In genomic region chr7:128031403-128031976, GRCm38 (mm10) we compare ENCODE assay signal across 10 mouse cellular contexts. TPM values are rescaled to one million over a fixed set of nuclear protein-coding genes. Genes with fewer than 3 reads are reported as not detected.
A peak's percentile ranks its signal among the peaks of the same experiment; 100 is the strongest.
DNase-seq lines count a peak whose midpoint lies in the region; ATAC-seq and TF ChIP-seq lines count a peak whose summit lies in the region.
"Had no signal": no experiment of that assay in that cellular context is flagged by ENCODE, and none has a peak within 500 bp of the region (broad histone marks: within the 10 kb centered on the region; RNA-seq: fewer than 3 reads in every experiment).

No protein-coding gene starts in this region.

- no peaks in the 10 kb centered on the region for H3K36me3 ChIP-seq in heart, embryonic 10.5 days
- no peaks in the 10 kb centered on the region for H3K36me3 ChIP-seq in hindbrain, postnatal 0 days (ENCODE audit: insufficient read depth, low read length)
- H3K36me3 ChIP-seq in lung, postnatal 0 days (ENCODE audit: insufficient read depth, low read length) = no peaks in the 10 kb centered on the region
- H3K36me3 ChIP-seq: G1E had no signal

- H3K4me3 ChIP-seq in heart, embryonic 10.5 days = no peak overlapping the region
- no peak overlapping the region for H3K4me3 ChIP-seq in hindbrain, postnatal 0 days (ENCODE audit: low read length)
- H3K4me3 ChIP-seq in lung, postnatal 0 days (ENCODE audit: low read depth, low read length) = no peak overlapping the region

- no peak for ATAC-seq in hindbrain, postnatal 0 days
- ATAC-seq in lung, postnatal 0 days = peak; percentile 88

- DNase-seq in heart, embryonic 10.5 days (ENCODE audit: low spot score) = peak; percentile 85
- no peak for DNase-seq in heart, postnatal 10 days
- peak; percentile 94 for DNase-seq in R1 (ENCODE audit: low read depth, low spot score)
- peak; percentile 64 for DNase-seq in hindbrain, postnatal 0 days (ENCODE audit: low spot score)
- DNase-seq in lung, postnatal 0 days (ENCODE audit: low spot score) = peak; percentile 75
- no peak for DNase-seq in layer of hippocampus, postnatal 14 days (ENCODE audit: low spot score in 2 of 2)
- DNase-seq in left cerebral cortex, adult 18-20 months (ENCODE audit: low spot score in 2 of 2) = no peak
- no peak for DNase-seq in urinary bladder, postnatal 10 days (ENCODE audit: low spot score)

- TF ChIP-seq EP300 in lung, postnatal 0 days (IDR thresholded peaks at IDR 0.05) = no peak

- intact Hi-C loops in heart, postnatal 10 days (cut with DNase I) = no loop called here

- H3K27ac ChIP-seq in heart, embryonic 10.5 days = no peak overlapping the region
- no peak overlapping the region for H3K27ac ChIP-seq in hindbrain, postnatal 0 days
- no peak overlapping the region for H3K27ac ChIP-seq in lung, postnatal 0 days (ENCODE audit: low read length)

- no peaks in the 10 kb centered on the region for H3K4me1 ChIP-seq in heart, embryonic 10.5 days
- no peaks in the 10 kb centered on the region for H3K4me1 ChIP-seq in hindbrain, postnatal 0 days (ENCODE audit: insufficient read depth, low read length)
- H3K4me1 ChIP-seq in lung, postnatal 0 days (ENCODE audit: insufficient read depth, low read depth, low read length) = no peaks in the 10 kb centered on the region

- no peaks in the 10 kb centered on the region for H3K27me3 ChIP-seq in heart, embryonic 10.5 days (ENCODE audit: insufficient read depth, poor library complexity, severe bottlenecking)
- H3K27me3 ChIP-seq in hindbrain, postnatal 0 days (ENCODE audit: insufficient read depth, low read length) = no peaks in the 10 kb centered on the region
- no peaks in the 10 kb centered on the region for H3K27me3 ChIP-seq in lung, postnatal 0 days (replicated peaks; ENCODE audit: insufficient read depth, low read length)

- no peak overlapping the region for H3K9ac ChIP-seq in hindbrain, postnatal 0 days (replicated peaks; ENCODE audit: low read length)
- no peak overlapping the region for H3K9ac ChIP-seq in lung, postnatal 0 days (replicated peaks; ENCODE audit: low read depth)

- no peak overlapping the region for H3K4me2 ChIP-seq in hindbrain, postnatal 0 days (ENCODE audit: low read depth, low read length)
- no peak overlapping the region for H3K4me2 ChIP-seq in lung, postnatal 0 days (replicated peaks; ENCODE audit: low read depth, low read length)

- WGBS in heart, embryonic 10.5 days = 43% methylated on average over 9 of the region's 9 CpGs
- 38% methylated on average over 9 of the region's 9 CpGs for WGBS in hindbrain, postnatal 0 days
- 46% methylated on average over 9 of the region's 9 CpGs for WGBS in lung, postnatal 0 days

- no peaks in the 10 kb centered on the region for H3K9me3 ChIP-seq in heart, embryonic 10.5 days
- no peaks in the 10 kb centered on the region for H3K9me3 ChIP-seq in hindbrain, postnatal 0 days (ENCODE audit: low read length)
- no peaks in the 10 kb centered on the region for H3K9me3 ChIP-seq in lung, postnatal 0 days (ENCODE audit: low read length)
- H3K9me3 ChIP-seq: G1E had no signal

- TF ChIP-seq CTCF in hindbrain, postnatal 0 days (IDR thresholded peaks at IDR 0.05; ENCODE audit: low read depth) = no peak
- TF ChIP-seq CTCF in lung, postnatal 0 days (IDR thresholded peaks at IDR 0.05) = no peak

RNA-seq across cellular contexts. Expression of gene Trim72, which starts 27.7 kb away (rescaled TPM):
- polyA plus RNA-seq in heart, embryonic 10.5 days (2016; fragmentation: Nextera tagmentation; extraction: Ambion mirVana) = 0.40 and 1.2 TPM in 2 replicates
- total RNA-seq in heart, postnatal 10 days (2021) = 100 to 1,000 TPM; 144 to 159 TPM
- 0.37 and 1.4 TPM in 2 replicates for total RNA-seq in hindbrain, postnatal 0 days (2014; rRNA removed)
- not detected in 2 replicates for polyA plus RNA-seq in hindbrain, postnatal 0 days (2015; fragmentation: Nextera tagmentation; extraction: Ambion mirVana)
- 0.14 and 0.19 TPM in 2 replicates for polyA plus RNA-seq in lung, postnatal 0 days (2015; fragmentation: Nextera tagmentation; extraction: Ambion mirVana)
- under 1 TPM; 0.25 to 0.36 TPM for total RNA-seq in layer of hippocampus, postnatal 14 days (2021)
- total RNA-seq in left cerebral cortex, adult 18-20 months (2021) = under 1 TPM; 0.66 to 0.72 TPM

RNA-seq across cellular contexts. Expression of gene Itgam, which starts 30.9 kb away (rescaled TPM):
- polyA plus RNA-seq in heart, embryonic 10.5 days (2016; fragmentation: Nextera tagmentation; extraction: Ambion mirVana) = 0.06 and 0.25 TPM in 2 replicates
- 1 to 10 TPM; 2.5 to 3.9 TPM for total RNA-seq in heart, postnatal 10 days (2021)
- 2.6 and 3.2 TPM in 2 replicates for total RNA-seq in hindbrain, postnatal 0 days (2014; rRNA removed)
- polyA plus RNA-seq in hindbrain, postnatal 0 days (2015; fragmentation: Nextera tagmentation; extraction: Ambion mirVana) = 1.2 and 1.3 TPM in 2 replicates
- polyA plus RNA-seq in lung, postnatal 0 days (2015; fragmentation: Nextera tagmentation; extraction: Ambion mirVana) = 2.2 and 2.3 TPM in 2 replicates
- total RNA-seq in layer of hippocampus, postnatal 14 days (2021) = 10 to 100 TPM; 11.1 to 13.1 TPM
- total RNA-seq in left cerebral cortex, adult 18-20 months (2021) = 10 to 100 TPM in 1 of 2 experiments, 1 to 10 TPM in 1; 9.1 to 10.2 TPM

RNA-seq across cellular contexts. Expression of gene Gm49368, which starts 31.0 kb away (rescaled TPM):
- 0.09 TPM in 1 of 2 replicates, not detected in the other for polyA plus RNA-seq in heart, embryonic 10.5 days (2016; fragmentation: Nextera tagmentation; extraction: Ambion mirVana)
- total RNA-seq in heart, postnatal 10 days (2021) = not detected
- not detected in 2 replicates for total RNA-seq in hindbrain, postnatal 0 days (2014; rRNA removed)
- polyA plus RNA-seq in hindbrain, postnatal 0 days (2015; fragmentation: Nextera tagmentation; extraction: Ambion mirVana) = not detected in 2 replicates
- polyA plus RNA-seq in lung, postnatal 0 days (2015; fragmentation: Nextera tagmentation; extraction: Ambion mirVana) = 0.32 TPM in 1 of 2 replicates, not detected in the other
- total RNA-seq in layer of hippocampus, postnatal 14 days (2021) = under 1 TPM in 1 of 2 experiments, not detected in 1; 0.12 TPM
- total RNA-seq in left cerebral cortex, adult 18-20 months (2021) = not detected
- total RNA-seq: G1E had no signal
- polyA plus RNA-seq: G1E; heart, embryonic 16.5 days had no signal

RNA-seq across cellular contexts. Expression of gene Pycard, which starts 37.8 kb away (rescaled TPM):
- polyA plus RNA-seq in heart, embryonic 10.5 days (2016; fragmentation: Nextera tagmentation; extraction: Ambion mirVana) = 27.8 and 35.5 TPM in 2 replicates
- total RNA-seq in heart, postnatal 10 days (2021) = 10 to 100 TPM; 14.2 to 21.0 TPM
- total RNA-seq in hindbrain, postnatal 0 days (2014; rRNA removed) = 12.1 and 12.7 TPM in 2 replicates
- 9.3 and 10.7 TPM in 2 replicates for polyA plus RNA-seq in hindbrain, postnatal 0 days (2015; fragmentation: Nextera tagmentation; extraction: Ambion mirVana)
- polyA plus RNA-seq in lung, postnatal 0 days (2015; fragmentation: Nextera tagmentation; extraction: Ambion mirVana) = 33.7 and 35.3 TPM in 2 replicates
- 1 to 10 TPM; 1.5 to 4.3 TPM for total RNA-seq in layer of hippocampus, postnatal 14 days (2021)
- total RNA-seq in left cerebral cortex, adult 18-20 months (2021) = 1 to 10 TPM; 2.9 to 4.5 TPM

Comparison
In these comparisons a context has a peak if more than half of its experiments do, and no peak if none do; other contexts are left out.
1. DNase-seq: peak in heart, embryonic 10.5 days (single experiment), R1 (single experiment), hindbrain, postnatal 0 days (single experiment) and lung, postnatal 0 days (single experiment); none in heart, postnatal 10 days (0 of 2), layer of hippocampus, postnatal 14 days (0 of 2), left cerebral cortex, adult 18-20 months (0 of 2) and urinary bladder, postnatal 10 days (single experiment).
2. RNA of gene Trim72, which starts 27.7 kb away (total RNA-seq): 144 to 159 TPM in heart, postnatal 10 days; 0.66 to 0.72 TPM in left cerebral cortex, adult 18-20 months, 0.37 to 1.4 TPM in hindbrain, postnatal 0 days and 0.25 to 0.36 TPM in layer of hippocampus, postnatal 14 days; every median in the first group is over 10 times any median in the second.